Mouse (Mus musculus): ENCODE measurements around the gene Haus8. TPM values are rescaled to one million over a fixed set of nuclear protein-coding genes. Genes with fewer than 3 reads are reported as not detected.
"Not testable (repeated sequence)": the region's sequence is repeated elsewhere in the genome, so short reads cannot be mapped to it uniquely, and the experiment has no call there.

The Haus8 gene
- polyA plus RNA-seq, 1 experiment from 2014 or later: 113 TPM

DNA sequence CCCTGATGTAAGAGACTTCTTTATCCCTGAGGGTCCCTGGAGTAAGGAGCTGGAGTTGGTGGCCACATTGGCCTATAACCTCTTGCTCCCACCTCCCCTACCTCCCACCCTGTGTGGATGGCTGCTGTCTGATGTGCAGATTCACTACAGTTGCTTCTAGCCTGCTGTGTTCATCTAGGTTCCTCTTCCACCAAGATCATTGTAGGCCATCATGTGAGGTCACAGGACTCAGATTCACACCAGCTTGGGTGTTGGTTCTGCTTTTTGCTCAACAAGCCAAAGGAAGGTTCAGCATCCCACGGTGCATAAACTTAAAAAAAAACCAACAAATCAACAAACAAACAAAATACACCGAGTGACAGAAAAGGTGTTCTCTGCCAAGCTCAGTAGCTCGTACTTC, 21.2 kb upstream of the Haus8 start:
- not testable (repeated sequence) for H3K27ac ChIP-seq (ENCODE audit: low read depth, low read length); H3K9me3 ChIP-seq (replicated peaks; ENCODE audit: control insufficient read depth, low read length); H3K4me2 ChIP-seq; ATAC-seq (replicated peaks; ENCODE audit: insufficient number of reproducible peaks, low FRiP score, low TSS enrichment); H3K4me3 ChIP-seq (ENCODE audit: low read depth, low read length); H3K27me3 ChIP-seq (ENCODE audit: control insufficient read depth, insufficient read depth, low read length); H3K9ac ChIP-seq (ENCODE audit: low read depth, low read length); H3K4me1 ChIP-seq (ENCODE audit: control insufficient read depth, insufficient read depth, low read length)
- 90% methylated on average over 3 of the region's 3 CpGs for WGBS (ENCODE audit: insufficient replicate concordance)
- H3K36me3 ChIP-seq (ENCODE audit: control insufficient read depth, insufficient read depth, low read length): peaks cover 11% of the 10 kb centered on the region

DNA sequence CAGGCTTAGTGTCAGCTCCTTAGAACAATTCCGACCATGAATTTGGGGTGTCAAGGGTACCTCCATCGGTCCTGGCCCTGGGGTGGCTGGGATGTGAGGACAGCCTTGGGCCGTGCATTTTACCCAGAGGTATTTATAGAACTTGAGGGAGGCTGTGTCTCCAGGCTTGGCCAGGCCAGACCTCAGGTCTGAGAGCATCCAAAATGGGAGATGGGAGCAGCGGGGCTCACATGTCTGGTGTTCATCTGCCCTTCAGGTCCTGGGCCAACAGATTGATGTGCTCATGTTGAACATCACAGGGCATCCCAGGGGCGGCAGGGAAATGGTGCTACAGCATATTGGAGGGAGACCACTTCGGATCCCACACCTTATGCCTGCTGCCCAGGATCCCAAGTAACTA, 18.6 kb upstream of the Haus8 start:
- no peak overlapping the region for H3K27ac ChIP-seq (ENCODE audit: low read depth, low read length)
- ATAC-seq (replicated peaks; ENCODE audit: insufficient number of reproducible peaks, low FRiP score, low TSS enrichment): 0 out of 2 replicates have a peak, but pooled peaks have one; percentile 24
- 0 out of 2 replicates have a peak, but pooled peaks cover 2% of the 10 kb centered on the region for H3K4me1 ChIP-seq (ENCODE audit: control insufficient read depth, insufficient read depth, low read length)
- no peaks in the 10 kb centered on the region for H3K9me3 ChIP-seq (replicated peaks; ENCODE audit: control insufficient read depth, low read length)
- H3K9ac ChIP-seq (ENCODE audit: low read depth, low read length): no peak overlapping the region
- H3K4me3 ChIP-seq (ENCODE audit: low read depth, low read length): no peak overlapping the region
- no peaks in the 10 kb centered on the region for H3K27me3 ChIP-seq (ENCODE audit: control insufficient read depth, insufficient read depth, low read length)
- peaks cover 9% of the 10 kb centered on the region for H3K36me3 ChIP-seq (ENCODE audit: control insufficient read depth, insufficient read depth, low read length)
- no peak overlapping the region for H3K4me2 ChIP-seq
- WGBS (ENCODE audit: insufficient replicate concordance): 72% methylated on average over 6 of the region's 6 CpGs

DNA sequence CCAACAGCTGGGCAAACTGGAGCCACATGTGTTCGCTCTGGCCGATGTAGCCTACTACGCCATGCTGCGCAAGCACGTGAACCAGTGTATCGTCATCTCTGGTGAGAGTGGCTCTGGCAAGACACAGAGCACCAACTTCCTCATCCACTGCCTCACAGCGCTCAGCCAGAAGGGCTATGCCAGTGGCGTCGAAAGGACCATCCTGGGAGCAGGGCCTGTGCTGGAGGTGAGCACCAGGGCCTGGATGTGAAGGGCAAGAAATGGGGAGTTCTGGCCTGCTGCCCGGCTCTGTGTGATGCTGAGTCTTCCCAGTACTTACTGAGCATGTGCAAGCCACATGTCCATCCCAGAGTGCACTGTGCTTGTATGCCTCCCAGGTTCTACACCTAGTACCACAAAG, 18.2 kb upstream of the Haus8 start:
- H3K9ac ChIP-seq (ENCODE audit: low read depth, low read length): no peak overlapping the region
- H3K4me1 ChIP-seq (ENCODE audit: control insufficient read depth, insufficient read depth, low read length): no peaks in the 10 kb centered on the region
- no peak overlapping the region for H3K4me2 ChIP-seq
- peaks cover 9% of the 10 kb centered on the region for H3K36me3 ChIP-seq (ENCODE audit: control insufficient read depth, insufficient read depth, low read length)
- H3K27me3 ChIP-seq (ENCODE audit: control insufficient read depth, insufficient read depth, low read length): no peaks in the 10 kb centered on the region
- no peaks in the 10 kb centered on the region for H3K9me3 ChIP-seq (replicated peaks; ENCODE audit: control insufficient read depth, low read length)
- no peak overlapping the region for H3K4me3 ChIP-seq (ENCODE audit: low read depth, low read length)
- 95% methylated on average over 10 of the region's 10 CpGs for WGBS (ENCODE audit: insufficient replicate concordance)
- H3K27ac ChIP-seq (ENCODE audit: low read depth, low read length): no peak overlapping the region
- ATAC-seq (replicated peaks; ENCODE audit: insufficient number of reproducible peaks, low FRiP score, low TSS enrichment): no peak

DNA sequence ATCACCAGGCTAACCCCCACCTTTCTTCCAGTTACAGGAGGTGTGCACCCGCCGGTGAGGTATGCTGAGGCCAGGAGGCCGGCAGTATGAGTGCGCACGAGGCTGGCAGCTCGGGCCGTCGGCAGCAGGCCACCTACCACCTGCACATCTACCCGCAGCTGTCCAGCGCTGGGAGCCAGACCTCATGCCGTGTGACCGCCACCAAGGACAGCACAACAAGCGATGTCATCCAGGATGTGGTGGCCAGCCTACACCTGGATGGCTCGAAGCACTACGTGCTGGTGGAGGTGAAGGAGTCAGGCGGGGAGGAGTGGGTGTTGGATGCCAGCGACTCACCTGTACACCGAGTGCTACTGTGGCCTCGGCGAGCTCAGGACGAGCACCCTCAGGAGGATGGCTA, 17.5 kb upstream of the Haus8 start:
- no peak overlapping the region for H3K9ac ChIP-seq (ENCODE audit: low read depth, low read length)
- H3K4me2 ChIP-seq: no peak overlapping the region
- 93% methylated on average over 21 of the region's 21 CpGs for WGBS (ENCODE audit: insufficient replicate concordance)
- H3K27me3 ChIP-seq (ENCODE audit: control insufficient read depth, insufficient read depth, low read length): no peaks in the 10 kb centered on the region
- peaks cover 9% of the 10 kb centered on the region for H3K36me3 ChIP-seq (ENCODE audit: control insufficient read depth, insufficient read depth, low read length)
- H3K4me1 ChIP-seq (ENCODE audit: control insufficient read depth, insufficient read depth, low read length): no peaks in the 10 kb centered on the region
- no peaks in the 10 kb centered on the region for H3K9me3 ChIP-seq (replicated peaks; ENCODE audit: control insufficient read depth, low read length)
- ATAC-seq (replicated peaks; ENCODE audit: insufficient number of reproducible peaks, low FRiP score, low TSS enrichment): no peak
- H3K4me3 ChIP-seq (ENCODE audit: low read depth, low read length): no peak overlapping the region
- no peak overlapping the region for H3K27ac ChIP-seq (ENCODE audit: low read depth, low read length)

DNA sequence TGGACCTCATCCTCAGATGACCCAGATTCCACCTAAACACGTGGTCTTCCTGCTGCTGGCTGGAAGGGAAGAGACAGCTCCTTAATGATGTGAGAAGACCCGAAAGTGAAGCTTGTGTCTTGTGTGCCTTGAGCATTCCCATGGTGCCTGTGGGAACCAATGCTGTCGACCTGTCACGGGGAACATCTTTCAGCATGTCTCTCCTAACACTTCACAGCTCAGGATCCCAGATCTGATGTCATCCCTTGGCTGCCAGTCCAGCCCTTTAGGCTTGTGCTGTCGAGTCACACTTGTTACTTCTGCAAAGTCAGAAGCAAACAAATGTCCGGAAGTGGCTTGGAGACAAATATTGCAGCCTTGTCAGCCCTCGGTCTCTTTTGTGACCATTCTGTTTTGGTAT, 16.4 kb upstream of the Haus8 start:
- no peak for ATAC-seq (replicated peaks; ENCODE audit: insufficient number of reproducible peaks, low FRiP score, low TSS enrichment)
- WGBS (ENCODE audit: insufficient replicate concordance): 72% methylated on average over 7 of the region's 7 CpGs
- H3K27ac ChIP-seq (ENCODE audit: low read depth, low read length): no peak overlapping the region
- H3K9me3 ChIP-seq (replicated peaks; ENCODE audit: control insufficient read depth, low read length): no peaks in the 10 kb centered on the region
- H3K27me3 ChIP-seq (ENCODE audit: control insufficient read depth, insufficient read depth, low read length): no peaks in the 10 kb centered on the region
- H3K4me2 ChIP-seq: no peak overlapping the region
- peaks cover 4% of the 10 kb centered on the region; the same call in 1 of the 2 replicates for H3K4me1 ChIP-seq (ENCODE audit: control insufficient read depth, insufficient read depth, low read length)
- H3K36me3 ChIP-seq (ENCODE audit: control insufficient read depth, insufficient read depth, low read length): peaks cover 9% of the 10 kb centered on the region
- no peak overlapping the region for H3K4me3 ChIP-seq (ENCODE audit: low read depth, low read length)
- no peak overlapping the region for H3K9ac ChIP-seq (ENCODE audit: low read depth, low read length)

DNA sequence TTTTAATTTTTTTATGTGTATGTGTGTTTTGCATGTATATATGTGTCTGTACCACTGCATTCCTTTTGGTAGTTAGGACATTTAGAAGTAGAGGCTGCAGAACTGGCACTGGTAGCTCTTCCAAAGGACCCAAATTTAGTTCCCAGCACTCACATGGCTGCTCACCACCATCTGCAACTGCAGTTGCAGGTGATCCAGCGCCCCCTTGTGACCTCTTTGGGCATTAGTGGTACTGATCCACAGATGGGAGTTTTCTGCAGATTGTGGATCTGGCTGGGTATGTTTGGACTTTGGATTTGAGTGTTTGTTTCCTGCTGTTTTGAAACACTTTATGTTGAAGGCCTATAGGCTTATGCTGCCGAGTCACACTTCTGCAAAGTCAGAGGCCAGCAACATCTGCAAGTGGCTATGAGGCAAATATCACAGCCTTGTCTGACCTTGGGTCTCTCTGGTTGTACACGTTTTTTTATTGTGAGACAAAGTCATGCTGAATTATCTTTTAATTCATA, 15.8 kb upstream of the Haus8 start:
- Histone ChIP-seq H3K4me3 (ENCODE audit: low read depth, low read length) (no peak overlapping the region), H3K27ac (ENCODE audit: low read depth, low read length) (no peak overlapping the region), H3K4me2 (no peak overlapping the region), H3K27me3 (ENCODE audit: control insufficient read depth, insufficient read depth, low read length) (no peaks in the 10 kb centered on the region), H3K4me1 (ENCODE audit: control insufficient read depth, insufficient read depth, low read length) (peaks cover 4% of the 10 kb centered on the region; the same call in 1 of the 2 replicates), H3K9me3 (replicated peaks; ENCODE audit: control insufficient read depth, low read length) (no peaks in the 10 kb centered on the region), H3K9ac (ENCODE audit: low read depth, low read length) (no peak overlapping the region), H3K36me3 (ENCODE audit: control insufficient read depth, insufficient read depth, low read length) (peaks cover 9% of the 10 kb centered on the region)
- WGBS (ENCODE audit: insufficient replicate concordance): 56% methylated on average over 3 of the region's 3 CpGs
- no peak for ATAC-seq (replicated peaks; ENCODE audit: insufficient number of reproducible peaks, low FRiP score, low TSS enrichment)

DNA sequence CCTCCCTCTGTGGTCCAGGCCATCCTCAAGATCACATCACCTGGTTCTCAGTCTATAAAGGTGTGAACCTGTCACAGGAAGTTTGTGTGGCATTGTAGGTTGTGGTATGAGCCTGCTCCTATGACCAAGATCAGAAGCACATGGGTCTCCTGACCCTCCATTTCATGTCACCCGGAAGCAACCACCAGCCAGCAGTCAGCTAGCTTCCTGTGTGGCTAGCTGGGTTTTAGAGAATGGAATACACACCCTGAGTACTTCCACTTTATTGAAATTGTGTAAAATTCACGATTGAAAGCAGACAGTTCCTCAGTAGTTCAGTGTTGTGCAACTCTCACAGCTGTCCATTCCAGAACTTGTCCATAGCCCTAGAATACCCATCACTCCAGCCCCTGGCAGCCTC, 13.5 kb upstream of the Haus8 start:
- H3K27me3 ChIP-seq (ENCODE audit: control insufficient read depth, insufficient read depth, low read length); H3K9ac ChIP-seq (ENCODE audit: low read depth, low read length); H3K9me3 ChIP-seq (replicated peaks; ENCODE audit: control insufficient read depth, low read length); ATAC-seq (replicated peaks; ENCODE audit: insufficient number of reproducible peaks, low FRiP score, low TSS enrichment); H3K27ac ChIP-seq (ENCODE audit: low read depth, low read length); H3K36me3 ChIP-seq (ENCODE audit: control insufficient read depth, insufficient read depth, low read length); H3K4me3 ChIP-seq (ENCODE audit: low read depth, low read length); H3K4me2 ChIP-seq: not testable (repeated sequence)
- WGBS (ENCODE audit: insufficient replicate concordance): 78% methylated on average over 2 of the region's 2 CpGs
- peaks cover 20% of the 10 kb centered on the region for H3K4me1 ChIP-seq (ENCODE audit: control insufficient read depth, insufficient read depth, low read length)

DNA sequence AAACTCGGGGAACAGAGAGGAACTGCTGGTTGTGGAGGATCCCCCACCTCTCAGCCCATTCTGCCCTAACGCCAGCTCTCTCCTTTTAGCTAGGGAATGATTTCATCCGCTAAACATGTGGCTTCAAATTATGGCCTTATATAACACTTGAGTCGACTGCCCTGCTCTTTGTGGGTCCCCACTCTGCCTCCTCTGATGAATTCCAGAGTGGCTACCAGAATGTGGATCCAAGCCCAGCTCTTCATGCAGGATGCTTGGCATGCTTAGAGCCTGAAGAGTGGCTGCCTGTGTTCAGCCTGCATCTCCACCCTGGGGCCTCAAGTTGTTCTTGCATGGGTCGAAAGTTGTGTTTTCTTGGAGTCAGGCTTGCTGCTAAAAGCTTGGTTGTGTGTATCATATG, 9.9 kb upstream of the Haus8 start:
- Histone ChIP-seq H3K4me1 (ENCODE audit: control insufficient read depth, insufficient read depth, low read length) (peaks cover 20% of the 10 kb centered on the region), H3K9me3 (replicated peaks; ENCODE audit: control insufficient read depth, low read length) (no peaks in the 10 kb centered on the region), H3K4me2 (no peak overlapping the region), H3K9ac (ENCODE audit: low read depth, low read length) (peak overlapping the region; percentile 54; the same call in 1 of the 2 replicates), H3K36me3 (ENCODE audit: control insufficient read depth, insufficient read depth, low read length) (no peaks in the 10 kb centered on the region), H3K4me3 (ENCODE audit: low read depth, low read length) (no peak overlapping the region), H3K27me3 (ENCODE audit: control insufficient read depth, insufficient read depth, low read length) (no peaks in the 10 kb centered on the region), H3K27ac (ENCODE audit: low read depth, low read length) (peak overlapping the region; percentile 71)
- no peak for ATAC-seq (replicated peaks; ENCODE audit: insufficient number of reproducible peaks, low FRiP score, low TSS enrichment)
- WGBS (ENCODE audit: insufficient replicate concordance): 65% methylated on average over 5 of the region's 5 CpGs

DNA sequence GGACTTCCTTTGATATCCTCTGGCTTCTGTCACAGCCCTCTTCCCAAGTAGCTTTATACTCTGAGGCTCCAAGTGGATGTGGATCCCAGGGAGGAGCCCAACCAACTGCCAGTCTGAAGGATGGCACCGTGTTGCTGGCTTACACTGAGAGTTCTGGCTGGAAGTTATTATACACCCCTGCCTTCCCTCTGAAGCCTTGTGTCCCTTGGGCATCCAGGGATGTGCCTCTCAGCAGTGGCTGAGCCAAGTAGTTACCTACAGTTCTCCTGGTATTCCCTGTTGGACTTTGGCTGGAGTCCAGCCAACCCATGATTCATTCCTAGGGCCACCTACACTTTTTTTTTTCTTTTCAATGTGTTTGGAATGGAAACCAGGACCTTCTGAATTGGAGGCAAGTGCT, 9.0 kb upstream of the Haus8 start:
- not testable (repeated sequence) for H3K36me3 ChIP-seq (ENCODE audit: control insufficient read depth, insufficient read depth, low read length); H3K4me3 ChIP-seq (ENCODE audit: low read depth, low read length); H3K9me3 ChIP-seq (replicated peaks; ENCODE audit: control insufficient read depth, low read length); H3K27me3 ChIP-seq (ENCODE audit: control insufficient read depth, insufficient read depth, low read length); ATAC-seq (replicated peaks; ENCODE audit: insufficient number of reproducible peaks, low FRiP score, low TSS enrichment); H3K9ac ChIP-seq (ENCODE audit: low read depth, low read length); H3K27ac ChIP-seq (ENCODE audit: low read depth, low read length); H3K4me2 ChIP-seq
- 84% methylated on average over 1 of the region's 1 CpGs for WGBS (ENCODE audit: insufficient replicate concordance)
- peaks cover 20% of the 10 kb centered on the region for H3K4me1 ChIP-seq (ENCODE audit: control insufficient read depth, insufficient read depth, low read length)
